Mouse (Mus musculus): ENCODE measurements at regions not wholly inside any gene's neighbourhood (a gene's known extent, or its start where the extent isn't known, plus 50 kb on each side); places are given as distances from the start of the nearest gene placed in this dataset.

DNA sequence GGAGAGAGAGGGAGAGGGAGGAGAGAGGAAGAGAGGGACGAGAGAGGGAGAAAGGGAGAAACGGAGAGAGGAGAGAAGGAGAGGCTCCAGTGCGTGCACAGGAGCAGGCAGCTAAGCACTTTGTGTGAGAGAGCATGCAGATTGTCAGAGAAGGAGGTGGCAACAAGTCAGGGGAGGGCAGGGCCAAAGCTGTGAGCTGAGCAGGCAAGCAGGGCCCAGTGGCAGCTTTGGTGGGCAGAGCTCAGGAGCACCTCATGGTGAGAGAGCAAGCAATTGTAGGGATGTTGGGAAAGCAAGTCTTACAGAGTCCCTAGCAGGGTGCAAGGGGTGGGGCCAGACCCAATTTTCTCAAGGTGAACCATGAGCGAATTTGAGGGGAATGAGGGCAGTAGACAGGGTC, 234.3 kb upstream of the Hey2 start:
- ATAC-seq = no peak
- no peaks in the 10 kb centered on the region for H3K9me3 ChIP-seq (ENCODE audit: control insufficient read depth)
- H3K9ac ChIP-seq (ENCODE audit: low read depth, low read length) = no peak overlapping the region
- TF ChIP-seq CTCF (IDR thresholded peaks at IDR 0.05; ENCODE audit: low read depth) = no peak
- no peak overlapping the region for H3K27ac ChIP-seq (ENCODE audit: low read depth, low read length)
- WGBS = 37% methylated on average over 4 of the region's 4 CpGs
- H3K4me3 ChIP-seq (ENCODE audit: low read depth, low read length) = no peak overlapping the region
- H3K4me1 ChIP-seq (replicated peaks; ENCODE audit: control insufficient read depth, insufficient read depth, low read length) = no peaks in the 10 kb centered on the region
- H3K4me2 ChIP-seq (replicated peaks; ENCODE audit: low read depth) = no peak overlapping the region
- H3K27me3 ChIP-seq (replicated peaks; ENCODE audit: control insufficient read depth, insufficient read depth, low read length) = no peaks in the 10 kb centered on the region
- H3K36me3 ChIP-seq (ENCODE audit: control insufficient read depth, insufficient read depth) = no peaks in the 10 kb centered on the region

DNA sequence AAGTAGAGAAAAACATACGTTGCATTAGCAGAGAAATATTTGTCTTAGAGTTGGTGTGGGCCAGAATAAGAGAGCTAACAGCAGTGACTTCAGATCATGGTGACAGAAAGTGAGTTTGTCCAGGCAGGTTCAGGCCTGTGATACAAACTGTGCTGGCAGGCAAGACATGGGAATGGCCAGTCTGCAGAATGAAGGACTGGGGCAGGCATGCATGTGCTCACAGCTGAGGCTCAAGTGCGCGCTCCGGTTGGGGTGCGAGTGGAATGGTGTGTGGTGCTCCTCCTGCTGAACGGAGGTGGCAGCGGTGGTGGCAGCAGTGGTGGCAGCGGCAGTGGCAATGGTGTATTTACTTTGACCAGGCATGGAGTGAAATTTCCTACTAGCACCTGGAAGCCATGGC, 233.8 kb upstream of the Hey2 start:
- H3K9me3 ChIP-seq (ENCODE audit: control insufficient read depth) = no peaks in the 10 kb centered on the region
- H3K4me3 ChIP-seq (ENCODE audit: low read depth, low read length) = no peak overlapping the region
- no peaks in the 10 kb centered on the region for H3K36me3 ChIP-seq (ENCODE audit: control insufficient read depth, insufficient read depth)
- no peak overlapping the region for H3K27ac ChIP-seq (ENCODE audit: low read depth, low read length)
- H3K4me1 ChIP-seq (replicated peaks; ENCODE audit: control insufficient read depth, insufficient read depth, low read length) = no peaks in the 10 kb centered on the region
- H3K27me3 ChIP-seq (replicated peaks; ENCODE audit: control insufficient read depth, insufficient read depth, low read length) = no peaks in the 10 kb centered on the region
- ATAC-seq = no peak
- WGBS = 63% methylated on average over 8 of the region's 8 CpGs
- no peak overlapping the region for H3K9ac ChIP-seq (ENCODE audit: low read depth, low read length)
- no peak for TF ChIP-seq CTCF (IDR thresholded peaks at IDR 0.05; ENCODE audit: low read depth)
- H3K4me2 ChIP-seq (replicated peaks; ENCODE audit: low read depth) = no peak overlapping the region

DNA sequence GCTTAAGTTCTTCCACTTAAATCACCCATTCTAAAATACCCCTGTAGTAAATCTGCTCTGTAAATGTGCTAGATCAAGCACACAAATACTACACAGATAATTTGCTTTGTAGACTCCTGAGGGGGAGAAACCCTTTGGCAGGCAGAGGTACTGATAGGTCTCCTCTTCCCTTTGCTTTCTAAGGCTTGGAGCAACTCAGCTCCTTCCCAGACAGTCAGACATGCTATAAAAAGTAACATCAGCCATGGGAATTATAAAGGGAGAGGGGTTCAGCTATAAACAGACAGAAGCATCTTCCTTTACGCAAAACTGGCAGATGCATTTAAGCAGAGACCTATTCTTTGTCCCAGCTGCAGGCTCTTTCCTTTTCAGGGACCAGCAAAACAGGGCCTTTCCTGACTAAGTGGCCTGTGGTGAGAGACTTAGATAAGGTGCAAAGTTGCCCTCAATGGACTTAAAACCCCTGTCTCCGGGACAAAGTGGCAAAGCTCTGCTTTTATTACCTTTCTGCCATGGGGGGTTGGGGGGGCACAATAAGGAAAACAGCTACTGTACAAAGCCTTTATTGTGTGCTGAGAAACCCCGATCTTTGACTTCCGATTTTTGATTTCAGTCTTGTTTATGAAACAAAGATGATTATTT, 231.5 kb upstream of the Hey2 start:
- no peak for TF ChIP-seq CTCF (IDR thresholded peaks at IDR 0.05; ENCODE audit: low read depth)
- H3K27me3 ChIP-seq (replicated peaks; ENCODE audit: control insufficient read depth, insufficient read depth, low read length) = no peaks in the 10 kb centered on the region
- H3K4me1 ChIP-seq (replicated peaks; ENCODE audit: control insufficient read depth, insufficient read depth, low read length) = no peaks in the 10 kb centered on the region
- ATAC-seq = peak; percentile 63
- H3K4me2 ChIP-seq (replicated peaks; ENCODE audit: low read depth) = no peak overlapping the region
- H3K9me3 ChIP-seq (ENCODE audit: control insufficient read depth) = no peaks in the 10 kb centered on the region
- no peaks in the 10 kb centered on the region for H3K36me3 ChIP-seq (ENCODE audit: control insufficient read depth, insufficient read depth)
- H3K27ac ChIP-seq (ENCODE audit: low read depth, low read length) = no peak overlapping the region
- H3K9ac ChIP-seq (ENCODE audit: low read depth, low read length) = no peak overlapping the region
- WGBS = 36% methylated on average over 4 of the region's 4 CpGs
- H3K4me3 ChIP-seq (ENCODE audit: low read depth, low read length) = no peak overlapping the region

DNA sequence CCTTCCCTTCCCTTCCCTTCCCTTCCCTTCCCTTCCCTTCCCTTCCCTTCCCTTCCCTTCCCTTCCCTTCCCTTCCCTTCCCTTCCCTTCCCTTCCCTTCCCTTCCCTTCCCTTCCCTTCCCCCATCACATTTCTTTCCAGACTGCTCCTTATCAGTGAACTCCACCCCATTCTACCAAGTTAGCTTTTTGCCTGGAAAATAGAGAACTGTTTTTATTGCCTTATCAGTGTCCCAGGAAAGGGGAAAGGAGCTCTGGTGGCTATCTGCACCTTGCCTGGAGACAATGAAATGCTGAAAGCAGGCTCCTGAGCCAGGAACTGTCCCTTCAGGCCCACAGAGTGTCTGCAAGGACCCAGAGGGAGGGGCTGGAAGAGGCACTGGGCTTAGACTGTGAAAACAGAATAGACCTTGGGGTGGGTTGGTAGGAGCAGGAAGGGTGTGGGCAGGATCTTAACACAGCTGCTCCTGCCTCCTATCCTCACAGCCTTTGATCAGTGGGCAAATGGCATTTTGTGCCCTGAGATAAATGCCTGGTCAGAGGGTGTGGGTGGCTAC, 226.1 kb upstream of the Hey2 start:
- TF ChIP-seq CTCF (IDR thresholded peaks at IDR 0.05; ENCODE audit: low read depth) = no peak
- no peak overlapping the region for H3K27ac ChIP-seq (ENCODE audit: low read depth, low read length)
- H3K4me1 ChIP-seq (replicated peaks; ENCODE audit: control insufficient read depth, insufficient read depth, low read length) = no peaks in the 10 kb centered on the region

DNA sequence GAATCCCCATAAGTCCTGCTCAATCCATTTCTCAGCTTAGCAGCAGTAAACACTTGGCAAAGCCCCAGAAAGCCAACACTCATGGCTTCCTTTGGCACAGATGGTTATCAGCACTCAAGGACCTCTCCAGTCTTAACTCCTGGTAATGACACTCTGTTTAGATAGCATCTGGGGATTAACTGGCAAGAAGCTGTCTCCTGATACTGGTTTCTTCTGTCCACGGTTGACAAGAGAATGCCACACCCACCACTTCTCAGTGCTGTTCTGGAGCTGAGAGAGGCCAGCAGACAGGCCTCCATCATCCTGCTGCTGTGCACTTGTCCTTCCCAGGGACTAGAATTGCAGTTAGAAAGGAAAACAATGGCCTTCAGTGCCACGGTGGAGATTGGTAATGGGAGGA, 220.1 kb upstream of the Hey2 start:
- Histone ChIP-seq H3K4me1 (replicated peaks; ENCODE audit: control insufficient read depth, insufficient read depth, low read length) (no peaks in the 10 kb centered on the region), H3K27ac (ENCODE audit: low read depth, low read length) (no peak overlapping the region), H3K4me3 (ENCODE audit: low read depth, low read length) (no peak overlapping the region), H3K4me2 (replicated peaks; ENCODE audit: low read depth) (no peak overlapping the region), H3K36me3 (ENCODE audit: control insufficient read depth, insufficient read depth) (no peaks in the 10 kb centered on the region), H3K9ac (ENCODE audit: low read depth, low read length) (no peak overlapping the region), H3K9me3 (ENCODE audit: control insufficient read depth) (no peaks in the 10 kb centered on the region), H3K27me3 (replicated peaks; ENCODE audit: control insufficient read depth, insufficient read depth, low read length) (no peaks in the 10 kb centered on the region)
- 9% methylated on average over 2 of the region's 2 CpGs for WGBS
- no peak for ATAC-seq
- no peak for TF ChIP-seq CTCF (IDR thresholded peaks at IDR 0.05; ENCODE audit: low read depth)

More for the DNA sequence above, 226.1 kb upstream of the Hey2 start:
- no peaks in the 10 kb centered on the region for H3K9me3 ChIP-seq (ENCODE audit: control insufficient read depth)
- no peaks in the 10 kb centered on the region for H3K36me3 ChIP-seq (ENCODE audit: control insufficient read depth, insufficient read depth)
- no peaks in the 10 kb centered on the region for H3K27me3 ChIP-seq (replicated peaks; ENCODE audit: control insufficient read depth, insufficient read depth, low read length)
- H3K9ac ChIP-seq (ENCODE audit: low read depth, low read length) = no peak overlapping the region
- peak; percentile 60 for ATAC-seq
- H3K4me2 ChIP-seq (replicated peaks; ENCODE audit: low read depth) = no peak overlapping the region
- H3K4me3 ChIP-seq (ENCODE audit: low read depth, low read length) = no peak overlapping the region

DNA sequence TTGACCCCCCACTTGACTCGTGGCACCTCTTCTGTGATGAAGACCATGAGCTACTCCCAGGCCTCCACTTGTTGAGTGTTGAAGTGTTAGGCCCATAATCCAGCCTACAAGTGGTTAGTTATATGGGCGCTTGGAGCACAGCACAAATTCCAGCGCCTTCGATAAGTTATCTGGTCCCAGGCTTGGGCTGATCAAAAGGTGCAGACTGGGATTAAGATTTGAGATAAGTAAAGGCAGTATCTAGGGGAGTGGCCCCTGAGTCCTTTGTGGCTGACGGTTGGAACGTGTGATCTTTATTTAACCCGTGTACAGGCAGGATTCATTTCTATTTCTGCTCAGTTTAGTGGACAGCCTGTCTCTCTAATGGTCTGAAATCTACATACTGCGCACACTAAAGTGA, 210.7 kb upstream of the Hey2 start:
- Histone ChIP-seq H3K9ac (ENCODE audit: low read depth, low read length) (no peak overlapping the region), H3K4me2 (replicated peaks; ENCODE audit: low read depth) (no peak overlapping the region), H3K4me3 (ENCODE audit: low read depth, low read length) (no peak overlapping the region), H3K27me3 (replicated peaks; ENCODE audit: control insufficient read depth, insufficient read depth, low read length) (no peaks in the 10 kb centered on the region), H3K36me3 (ENCODE audit: control insufficient read depth, insufficient read depth) (no peaks in the 10 kb centered on the region), H3K4me1 (replicated peaks; ENCODE audit: control insufficient read depth, insufficient read depth, low read length) (no peaks in the 10 kb centered on the region), H3K9me3 (ENCODE audit: control insufficient read depth) (no peaks in the 10 kb centered on the region), H3K27ac (ENCODE audit: low read depth, low read length) (no peak overlapping the region)
- TF ChIP-seq CTCF (IDR thresholded peaks at IDR 0.05; ENCODE audit: low read depth) = no peak
- no peak for ATAC-seq
- WGBS = 43% methylated on average over 8 of the region's 8 CpGs

All from intestine, postnatal 0 days (tissue).